ENCODE assay signal across 8 mouse cellular contexts in genomic region chr8:83609547-83610180, GRCm38 (mm10). TPM values are rescaled to one million over a fixed set of nuclear protein-coding genes. Genes with fewer than 3 reads are reported as not detected.
DNase-seq lines count a peak whose midpoint lies in the region; ATAC-seq lines count a peak whose summit lies in the region.

No protein-coding gene starts in this region.

- no peaks in the 10 kb centered on the region for H3K27me3 ChIP-seq in lung, embryonic 15.5 days
- H3K27me3 ChIP-seq in embryonic facial prominence, embryonic 12.5 days, result no peaks in the 10 kb centered on the region
- H3K27me3 ChIP-seq in intestine, embryonic 15.5 days (replicated peaks), result no peaks in the 10 kb centered on the region
- no peaks in the 10 kb centered on the region for H3K27me3 ChIP-seq in neural tube, embryonic 13.5 days

- no peaks in the 10 kb centered on the region for H3K9me3 ChIP-seq in lung, embryonic 15.5 days
- no peaks in the 10 kb centered on the region for H3K9me3 ChIP-seq in embryonic facial prominence, embryonic 12.5 days
- no peaks in the 10 kb centered on the region for H3K9me3 ChIP-seq in intestine, embryonic 15.5 days
- no peaks in the 10 kb centered on the region for H3K9me3 ChIP-seq in neural tube, embryonic 13.5 days

- H3K9ac ChIP-seq in lung, embryonic 15.5 days, result peak overlapping the region; percentile 94
- peak overlapping the region; percentile 78 for H3K9ac ChIP-seq in embryonic facial prominence, embryonic 12.5 days
- H3K9ac ChIP-seq in intestine, embryonic 15.5 days, result peak overlapping the region; percentile 81
- peak overlapping the region; percentile 89 for H3K9ac ChIP-seq in neural tube, embryonic 13.5 days

- peak overlapping the region; percentile 89 for H3K4me3 ChIP-seq in lung, embryonic 15.5 days
- peak overlapping the region; percentile 82 for H3K4me3 ChIP-seq in embryonic facial prominence, embryonic 12.5 days
- H3K4me3 ChIP-seq in intestine, embryonic 15.5 days (replicated peaks), result peak overlapping the region; percentile 86
- peak overlapping the region; percentile 79 for H3K4me3 ChIP-seq in neural tube, embryonic 13.5 days

- peak overlapping the region; percentile 57 for H3K4me2 ChIP-seq in lung, embryonic 15.5 days
- H3K4me2 ChIP-seq in embryonic facial prominence, embryonic 12.5 days (replicated peaks), result peak overlapping the region; percentile 73
- peak overlapping the region; percentile 68 for H3K4me2 ChIP-seq in intestine, embryonic 15.5 days (replicated peaks)
- H3K4me2 ChIP-seq in neural tube, embryonic 13.5 days, result peak overlapping the region; percentile 90

- H3K27ac ChIP-seq in lung, embryonic 15.5 days, result no peak overlapping the region
- no peak overlapping the region for H3K27ac ChIP-seq in embryonic facial prominence, embryonic 12.5 days
- H3K27ac ChIP-seq in intestine, embryonic 15.5 days, result no peak overlapping the region
- H3K27ac ChIP-seq in neural tube, embryonic 13.5 days (replicated peaks), result no peak overlapping the region

- ATAC-seq in lung, embryonic 15.5 days (ENCODE audit: borderline replicate concordance, extremely low read depth, low FRiP score, low TSS enrichment), result no peak
- no peak for ATAC-seq in embryonic facial prominence, embryonic 12.5 days (ENCODE audit: insufficient number of reproducible peaks, insufficient read depth, low FRiP score, low TSS enrichment)
- no peak for ATAC-seq in intestine, embryonic 15.5 days
- no peak for ATAC-seq in neural tube, embryonic 13.5 days (ENCODE audit: low read depth)

- DNase-seq in lung, postnatal 25 days (ENCODE audit: low spot score), result no peak
- DNase-seq in urinary bladder, postnatal 36 days (ENCODE audit: low spot score in 2 of 2), result no peak
- DNase-seq in embryo, embryonic 10 days (ENCODE audit: low spot score), result no peak
- DNase-seq in urinary bladder, postnatal 10 days (ENCODE audit: low spot score), result no peak

- peaks cover 44% of the 10 kb centered on the region for H3K36me3 ChIP-seq in lung, embryonic 15.5 days
- peaks cover 42% of the 10 kb centered on the region for H3K36me3 ChIP-seq in embryonic facial prominence, embryonic 12.5 days
- peaks cover 37% of the 10 kb centered on the region for H3K36me3 ChIP-seq in intestine, embryonic 15.5 days
- peaks cover 46% of the 10 kb centered on the region for H3K36me3 ChIP-seq in neural tube, embryonic 13.5 days

- H3K4me1 ChIP-seq in lung, embryonic 15.5 days, result peaks cover 16% of the 10 kb centered on the region
- peaks cover 14% of the 10 kb centered on the region for H3K4me1 ChIP-seq in embryonic facial prominence, embryonic 12.5 days
- peaks cover 19% of the 10 kb centered on the region for H3K4me1 ChIP-seq in intestine, embryonic 15.5 days (replicated peaks)
- peaks cover 31% of the 10 kb centered on the region for H3K4me1 ChIP-seq in neural tube, embryonic 13.5 days (replicated peaks)

- 88% methylated on average over 10 of the region's 10 CpGs for WGBS in lung, embryonic 15.5 days
- WGBS in embryonic facial prominence, embryonic 12.5 days, result 91% methylated on average over 10 of the region's 10 CpGs
- 86% methylated on average over 10 of the region's 10 CpGs for WGBS in intestine, embryonic 15.5 days
- 91% methylated on average over 10 of the region's 10 CpGs for WGBS in neural tube, embryonic 13.5 days

RNA-seq across cellular contexts. Expression of gene Dnajb1, which starts 1.7 kb away (rescaled TPM):
- 63.8 and 67.4 TPM in 2 replicates for polyA plus RNA-seq in lung, embryonic 15.5 days (2015; fragmentation: Nextera tagmentation; extraction: Ambion mirVana)
- polyA plus RNA-seq in embryonic facial prominence, embryonic 12.5 days (2016; fragmentation: Nextera tagmentation; extraction: Ambion mirVana), result 69.0 and 75.4 TPM in 2 replicates
- 47.0 and 48.2 TPM in 2 replicates for polyA plus RNA-seq in intestine, embryonic 15.5 days (2015; fragmentation: Nextera tagmentation; extraction: Ambion mirVana)
- 54.3 and 54.4 TPM in 2 replicates for polyA plus RNA-seq in neural tube, embryonic 13.5 days (2015; fragmentation: Nextera tagmentation; extraction: Ambion mirVana)

RNA-seq across cellular contexts. Expression of gene Tecr, which starts 1.9 kb away (rescaled TPM):
- polyA plus RNA-seq in lung, embryonic 15.5 days (2015; fragmentation: Nextera tagmentation; extraction: Ambion mirVana), result 533 and 536 TPM in 2 replicates
- 588 TPM in 2 replicates for polyA plus RNA-seq in embryonic facial prominence, embryonic 12.5 days (2016; fragmentation: Nextera tagmentation; extraction: Ambion mirVana)
- 610 and 639 TPM in 2 replicates for polyA plus RNA-seq in intestine, embryonic 15.5 days (2015; fragmentation: Nextera tagmentation; extraction: Ambion mirVana)
- polyA plus RNA-seq in neural tube, embryonic 13.5 days (2015; fragmentation: Nextera tagmentation; extraction: Ambion mirVana), result 1,063 and 1,130 TPM in 2 replicates

RNA-seq across cellular contexts. Expression of gene Gipc1, which starts 42.8 kb away (rescaled TPM):
- polyA plus RNA-seq in lung, embryonic 15.5 days (2015; fragmentation: Nextera tagmentation; extraction: Ambion mirVana), result 197 and 199 TPM in 2 replicates
- 207 and 212 TPM in 2 replicates for polyA plus RNA-seq in embryonic facial prominence, embryonic 12.5 days (2016; fragmentation: Nextera tagmentation; extraction: Ambion mirVana)
- 163 and 166 TPM in 2 replicates for polyA plus RNA-seq in intestine, embryonic 15.5 days (2015; fragmentation: Nextera tagmentation; extraction: Ambion mirVana)
- 149 and 151 TPM in 2 replicates for polyA plus RNA-seq in neural tube, embryonic 13.5 days (2015; fragmentation: Nextera tagmentation; extraction: Ambion mirVana)

RNA-seq across cellular contexts. Expression of gene Ndufb7, which starts 43.2 kb away (rescaled TPM):
- 316 and 363 TPM in 2 replicates for polyA plus RNA-seq in lung, embryonic 15.5 days (2015; fragmentation: Nextera tagmentation; extraction: Ambion mirVana)
- polyA plus RNA-seq in embryonic facial prominence, embryonic 12.5 days (2016; fragmentation: Nextera tagmentation; extraction: Ambion mirVana), result 312 and 333 TPM in 2 replicates
- 370 and 398 TPM in 2 replicates for polyA plus RNA-seq in intestine, embryonic 15.5 days (2015; fragmentation: Nextera tagmentation; extraction: Ambion mirVana)
- polyA plus RNA-seq in neural tube, embryonic 13.5 days (2015; fragmentation: Nextera tagmentation; extraction: Ambion mirVana), result 354 and 397 TPM in 2 replicates

RNA-seq across cellular contexts. Expression of gene Ptger1, which starts 56.8 kb away (rescaled TPM):
- polyA plus RNA-seq in lung, embryonic 15.5 days (2015; fragmentation: Nextera tagmentation; extraction: Ambion mirVana), result 1.2 and 1.4 TPM in 2 replicates
- 0.87 and 1.1 TPM in 2 replicates for polyA plus RNA-seq in embryonic facial prominence, embryonic 12.5 days (2016; fragmentation: Nextera tagmentation; extraction: Ambion mirVana)
- polyA plus RNA-seq in intestine, embryonic 15.5 days (2015; fragmentation: Nextera tagmentation; extraction: Ambion mirVana), result 1.2 and 1.6 TPM in 2 replicates
- 0.46 and 0.50 TPM in 2 replicates for polyA plus RNA-seq in neural tube, embryonic 13.5 days (2015; fragmentation: Nextera tagmentation; extraction: Ambion mirVana)
